Mouse (Mus musculus) lung, adult 2 months (tissue): ENCODE data around the gene Entpd6. TPM values are rescaled to one million over a fixed set of nuclear protein-coding genes. Genes with fewer than 3 reads are reported as not detected.

ENCODE experiments used
- DNase-seq: peaks from one replicate; pipeline ENCODE4 v3.0.0; 2022
- H3K4me1 ChIP-seq: fragments of 200-500 bp; 2 replicates; pipeline ENCODE4 v1.6.1; 2011; ENCODE audit warnings: low read length; ENCODE audit not compliant: control insufficient read depth, insufficient read depth
- H3K4me3 ChIP-seq: fragments of 200-500 bp; replicated peaks from 2 replicates; pipeline ENCODE3; 2011; ENCODE audit warnings: low read depth, mild to moderate bottlenecking, control low read depth, low read length; ENCODE audit errors: extremely low read depth
- CTCF ChIP-seq: fragments of 200-500 bp; IDR thresholded peaks from 2 replicates; pipeline ENCODE4 v1.5.1; 2011; ENCODE audit warnings: mild to moderate bottlenecking, low read length, control low read depth; ENCODE audit not compliant: insufficient read depth
- POLR2A ChIP-seq: fragments of 200-500 bp; IDR thresholded peaks from 2 replicates; pipeline ENCODE4 v1.6.1; 2011; ENCODE audit warnings: low read depth, mild to moderate bottlenecking, control low read depth, low read length, borderline replicate concordance; ENCODE audit errors: extremely low read depth
- WGBS: fragments of 180-500 bp; shearing (Covaris S2); methylation state at CpG from one replicate; pipeline ENCODE4 v1.1.7; 2018; 5-methylcytosine and 5-hydroxymethylcytosine counted together
- polyA plus RNA-seq: library from polyadenylated mRNA; depleted of rRNA; stranded (reverse); fragments of >200 nt; gene quantifications from 2 replicates; pipeline ENCODE4 v1.2.3, GENCODE M21; 2012; rRNA removed

Gene Entpd6
- polyA plus RNA-seq, 1 experiment: 14.7 TPM

- DNase-seq: no peak
- Histone ChIP-seq H3K4me1 (no peaks in the 10 kb centered on the region), H3K4me3 (no peak overlapping the region)
- TF ChIP-seq POLR2A: no peak
- 66% methylated on average over 5 of the region's 5 CpGs for WGBS
Measured at GRCm38 (mm10) chr2:150810603-150811002, 61.8 kb downstream of the Entpd6 start.

DNA sequence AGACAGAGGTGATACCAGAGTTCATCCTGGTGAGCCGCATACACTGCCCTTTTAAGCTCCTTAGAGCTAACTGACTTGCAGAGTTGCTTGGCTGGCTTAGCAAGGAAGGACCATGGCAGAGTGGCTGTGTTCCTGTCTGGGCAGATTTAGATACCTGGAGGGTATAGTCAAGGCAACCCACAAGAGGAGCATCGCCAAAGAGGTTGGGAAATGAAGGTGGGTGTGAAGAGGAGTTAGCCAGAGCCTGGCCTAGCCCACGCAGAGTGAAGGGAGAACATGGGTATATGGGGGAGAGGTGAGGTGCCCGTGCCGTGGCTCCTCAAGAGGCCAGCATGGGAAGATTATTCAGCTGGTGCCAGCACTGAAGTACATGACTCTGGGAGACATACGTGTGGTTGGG, 64.0 kb downstream of the Entpd6 start:
- H3K4me1 ChIP-seq: no peaks in the 10 kb centered on the region
- no peak overlapping the region for H3K4me3 ChIP-seq
- no peak for DNase-seq
- WGBS: 98% methylated on average over 6 of the region's 6 CpGs
- TF ChIP-seq POLR2A: no peak
- no peak for TF ChIP-seq CTCF

- WGBS: 90% methylated on average over 18 of the region's 18 CpGs
- TF ChIP-seq POLR2A (no peak), CTCF (no peak)
- DNase-seq: no peak
- H3K4me3 ChIP-seq: no peak overlapping the region
- H3K4me1 ChIP-seq: no peaks in the 10 kb centered on the region
Measured at GRCm38 (mm10) chr2:150816676-150817402, 68.0 kb downstream of the Entpd6 start.

GRCm38 (mm10) chr2:150818742-150819141, 69.9 kb downstream of the Entpd6 start:
- DNase-seq: no peak
- no peak overlapping the region for H3K4me3 ChIP-seq
- WGBS: 85% methylated on average over 8 of the region's 8 CpGs
- TF ChIP-seq CTCF (no peak), POLR2A (no peak)
- no peaks in the 10 kb centered on the region for H3K4me1 ChIP-seq

DNA sequence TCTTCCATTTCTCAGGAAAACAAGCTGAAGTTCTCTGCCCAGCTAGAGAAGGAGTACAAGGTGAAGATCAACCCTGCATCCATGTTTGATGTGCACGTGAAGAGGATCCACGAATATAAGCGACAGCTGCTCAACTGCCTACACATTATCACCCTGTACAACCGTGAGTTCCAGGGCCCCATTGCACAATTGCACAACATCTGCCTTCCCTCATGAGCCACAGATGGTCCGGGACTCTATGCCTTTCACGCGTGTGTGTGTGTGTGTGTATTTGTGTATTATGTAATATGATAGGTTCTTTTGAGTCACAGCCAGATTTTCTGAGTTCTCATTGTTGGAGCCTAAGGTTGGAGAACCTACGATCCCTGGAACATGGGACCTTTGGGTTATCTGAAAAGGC, 71.9 kb downstream of the Entpd6 start:
- 75% methylated on average over 8 of the region's 8 CpGs for WGBS

More for the DNA sequence above, 71.9 kb downstream of the Entpd6 start:
- DNase-seq: no peak
- H3K4me1 ChIP-seq: no peaks in the 10 kb centered on the region
- TF ChIP-seq CTCF (no peak), POLR2A (no peak)
- H3K4me3 ChIP-seq: no peak overlapping the region

Other genes with a start within 250 kb of the Entpd6 start
- 1.4 and 2.0 TPM in 2 replicates for gene Cst7, start 178.6 kb upstream of the Entpd6 start, polyA plus RNA-seq
- 115 and 126 TPM in 2 replicates for gene Apmap, start 140.5 kb upstream of the Entpd6 start, polyA plus RNA-seq
- 74.7 and 93.3 TPM in 2 replicates for gene Acss1, start 80.5 kb upstream of the Entpd6 start, polyA plus RNA-seq
- gene Vsx1, start 59.7 kb upstream of the Entpd6 start, polyA plus RNA-seq: not detected in 2 replicates
- gene Pygb, start 37.7 kb downstream of the Entpd6 start, polyA plus RNA-seq: 52.1 and 56.4 TPM in 2 replicates
- 59.1 and 60.0 TPM in 2 replicates for gene Abhd12, start 155.7 kb downstream of the Entpd6 start, polyA plus RNA-seq
- 0.39 and 0.49 TPM in 2 replicates for gene Gins1, start 156.4 kb downstream of the Entpd6 start, polyA plus RNA-seq